Mouse (Mus musculus) bone marrow, adult 2 months (tissue): ENCODE results near the gene Dhdh.

Experiments
- CTCF ChIP-seq: fragments of 200-500 bp; IDR thresholded peaks from 2 replicates; pipeline ENCODE4 v1.5.1; 2011; ENCODE audit warnings: low read length, control low read depth; ENCODE audit not compliant: control insufficient read depth, insufficient read depth
- POLR2A ChIP-seq: fragments of 200-500 bp; IDR thresholded peaks from 2 replicates; pipeline ENCODE4 v1.6.1; 2011; ENCODE audit warnings: low read depth, mild to moderate bottlenecking, control low read depth, low read length, borderline replicate concordance; ENCODE audit not compliant: control insufficient read depth

GRCm38 (mm10) chr7:45460860-45461314, 27.7 kb downstream of the Dhdh start:
- TF ChIP-seq CTCF (peak; percentile 14; the same call in 1 of the 2 replicates), POLR2A (peak; percentile 75; the same call in 1 of the 2 replicates)
